Mouse (Mus musculus) ovary, postnatal 14 days (tissue): Measurements from ENCODE around the gene Pip.

Experiments
- DNase-seq: peaks from one replicate; pipeline ENCODE4 v3.0.0; 2022; ENCODE audit warnings: low spot score

Pip gene

GRCm38 (mm10) chr6:41847235-41847634 is at the start of gene Pip:
TSS of gene Pip (plus strand) at chr6:41847535.
- no peak for DNase-seq

- DNase-seq, result no peak
These were observed 23.2 kb upstream of the Pip start for GRCm38 (mm10) chr6:41824086-41824485.

DNA sequence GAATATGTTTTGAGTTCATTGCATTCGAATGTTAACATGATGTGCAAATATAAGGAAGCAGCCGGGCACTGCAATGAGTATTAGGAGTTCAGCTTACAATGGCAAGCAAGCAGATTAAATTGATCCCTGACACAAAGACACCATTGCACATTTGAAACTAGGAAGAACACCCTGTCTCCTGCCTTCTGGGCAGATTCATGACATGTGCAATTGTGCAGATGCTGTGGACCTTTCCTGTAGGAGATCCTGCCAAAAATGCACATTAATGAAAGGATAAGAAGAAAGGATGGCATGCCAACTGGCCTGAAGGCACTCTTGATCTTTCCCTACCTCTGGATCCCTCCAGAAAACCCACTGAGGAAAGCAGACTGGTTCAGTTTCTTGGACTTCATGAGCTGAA is 17.8 kb upstream of the Pip start:
- no peak for DNase-seq

GRCm38 (mm10) chr6:41852689-41853088 is 5.4 kb downstream of the Pip start, which contains the start of gene Sval2:
TSS of gene Sval2 (plus strand) at chr6:41852989.
- no peak for DNase-seq

GRCm38 (mm10) chr6:41864038-41864437 is 16.7 kb downstream of the Pip start:
- no peak for DNase-seq
